Mouse (Mus musculus) megakaryocyte, embryonic 14.5 days (primary cell): ENCODE data around the gene Scarb1. TPM values are rescaled to one million over a fixed set of nuclear protein-coding genes. Genes with fewer than 3 reads are reported as not detected.

Experiments used
- H3K27me3 ChIP-seq: replicated peaks from 2 replicates; pipeline ENCODE3; 2012; ENCODE audit warnings: inconsistent platforms
- H3K36me3 ChIP-seq: replicated peaks from 2 replicates; pipeline ENCODE3; 2012; ENCODE audit warnings: low read length, inconsistent platforms, mixed read lengths
- H3K4me1 ChIP-seq: 2 replicates; pipeline ENCODE4 v1.6.1; 2012; ENCODE audit warnings: inconsistent platforms
- H3K4me3 ChIP-seq: replicated peaks from 2 replicates; pipeline ENCODE3; 2012; ENCODE audit warnings: moderate library complexity, mild to moderate bottlenecking, inconsistent platforms
- H3K9me3 ChIP-seq: 2 replicates; pipeline ENCODE4 v1.6.1; 2012; ENCODE audit warnings: inconsistent platforms
- FLI1 ChIP-seq: IDR thresholded peaks from 2 replicates; pipeline ENCODE4 v1.6.1; 2012; ENCODE audit warnings: low read length, inconsistent platforms, mixed read lengths
- GATA1 ChIP-seq: IDR thresholded peaks from 3 replicates; pipeline ENCODE4 v1.6.1; 2012; ENCODE audit warnings: mixed read lengths, low read length, inconsistent platforms, borderline replicate concordance
- polyA plus RNA-seq: library from polyadenylated mRNA; stranded (reverse); fragments of >175 nt; gene quantifications from 2 replicates; pipeline ENCODE4 v1.2.3, GENCODE M21; 2012; ENCODE audit warnings: low replicate concordance; ENCODE audit not compliant: insufficient read depth

Scarb1 gene
- polyA plus RNA-seq, 1 experiment: 138 TPM

DNA sequence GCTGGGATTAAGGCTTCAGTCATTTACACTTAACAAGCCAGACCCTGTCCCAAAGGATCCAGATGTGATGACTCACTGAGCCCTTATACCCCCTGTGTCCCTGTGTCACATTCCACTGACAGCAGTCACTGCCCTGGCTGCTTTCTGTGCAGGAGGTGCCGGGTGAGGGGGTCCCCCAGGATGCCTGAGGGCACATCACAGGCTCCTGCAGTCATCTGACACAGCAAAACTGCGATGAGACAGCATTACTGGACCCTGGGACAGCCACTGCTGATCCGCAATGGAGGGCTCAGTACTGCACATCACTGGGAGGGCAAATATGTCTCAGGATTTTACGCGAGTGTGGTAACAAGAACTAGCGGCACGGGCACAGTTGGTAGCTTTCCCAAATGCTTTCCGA, 10.2 kb upstream of the Scarb1 start:
- peaks cover 70% of the 10 kb centered on the region for H3K4me1 ChIP-seq
- H3K27me3 ChIP-seq: peaks cover 29% of the 10 kb centered on the region
- peak overlapping the region; percentile 11 for H3K4me3 ChIP-seq
- H3K36me3 ChIP-seq: no peaks in the 10 kb centered on the region
- no peak for TF ChIP-seq FLI1
- TF ChIP-seq GATA1: no peak
- H3K9me3 ChIP-seq: peaks cover 13% of the 10 kb centered on the region

DNA sequence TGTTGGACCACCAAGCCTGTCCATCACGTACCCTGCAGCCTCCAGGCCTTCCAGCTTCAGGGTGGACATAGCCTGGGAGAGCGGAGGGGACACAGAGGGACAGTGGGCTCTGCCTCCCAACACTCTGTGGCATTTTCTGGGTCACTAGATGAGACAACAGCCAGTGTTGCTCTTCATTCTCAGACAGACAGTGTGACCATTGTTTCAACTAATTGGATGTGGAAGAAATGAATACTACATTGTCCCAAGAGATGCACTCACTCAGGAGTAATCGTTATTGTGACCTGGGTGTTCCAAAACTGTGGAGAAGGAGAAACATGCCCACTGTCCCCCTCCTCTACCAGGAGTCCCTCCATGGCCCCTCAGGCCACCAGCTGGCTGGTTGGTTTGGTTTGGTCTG, 8.5 kb upstream of the Scarb1 start:
- Histone ChIP-seq H3K36me3 (peaks cover 3% of the 10 kb centered on the region), H3K27me3 (peaks cover 13% of the 10 kb centered on the region), H3K9me3 (peaks cover 17% of the 10 kb centered on the region), H3K4me1 (peaks cover 76% of the 10 kb centered on the region), H3K4me3 (peak overlapping the region; percentile 4)
- TF ChIP-seq FLI1 (no peak), GATA1 (no peak)

DNA sequence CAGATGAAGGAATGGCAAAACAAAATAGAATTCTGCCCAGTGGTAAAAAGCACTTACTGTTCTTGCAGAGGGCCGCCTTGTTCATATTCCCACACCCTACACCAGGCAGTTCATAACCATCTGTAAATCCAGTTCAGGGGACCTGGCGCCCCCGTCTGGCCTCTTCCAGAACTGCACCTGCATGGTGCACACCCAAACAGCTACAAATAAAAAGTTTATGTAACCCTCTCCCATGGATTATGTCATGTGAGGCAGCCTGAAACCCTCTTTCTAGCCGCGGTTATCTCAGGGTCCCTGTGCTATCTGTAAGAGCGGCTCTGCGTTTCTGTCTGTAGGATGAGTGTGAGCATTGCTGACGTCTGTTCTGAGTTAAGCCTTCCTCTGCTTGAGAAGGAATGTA, 7.6 kb upstream of the Scarb1 start:
- TF ChIP-seq FLI1 (no peak), GATA1 (no peak)
- peaks cover 10% of the 10 kb centered on the region for H3K27me3 ChIP-seq
- H3K4me1 ChIP-seq: peaks cover 82% of the 10 kb centered on the region

DNA sequence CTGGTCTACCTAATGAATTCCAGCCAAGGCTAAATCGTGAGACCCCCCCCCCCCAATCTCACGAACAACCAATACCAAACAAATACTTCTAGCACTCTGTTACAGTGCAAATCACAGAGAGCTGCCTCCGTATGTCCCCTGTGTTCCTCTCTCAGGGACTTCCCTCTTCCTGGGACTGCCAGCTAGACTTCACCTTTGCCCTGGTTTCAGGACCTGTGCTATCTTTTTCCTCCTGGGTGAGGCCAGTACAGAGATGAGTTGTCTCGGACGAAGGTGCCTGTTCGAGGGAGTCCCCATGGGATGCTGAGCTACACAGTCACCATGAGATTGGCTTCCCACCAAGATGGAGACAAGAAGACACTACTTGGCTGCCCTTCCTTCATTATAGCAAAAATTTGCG, 7.2 kb upstream of the Scarb1 start:
- H3K27me3 ChIP-seq: peaks cover 10% of the 10 kb centered on the region
- peaks cover 8% of the 10 kb centered on the region for H3K36me3 ChIP-seq
- H3K4me3 ChIP-seq: peak overlapping the region; percentile 16
- peaks cover 10% of the 10 kb centered on the region for H3K9me3 ChIP-seq
- peaks cover 85% of the 10 kb centered on the region for H3K4me1 ChIP-seq
- no peak for TF ChIP-seq GATA1
- TF ChIP-seq FLI1: no peak

More for the DNA sequence above, 7.6 kb upstream of the Scarb1 start:
- H3K9me3 ChIP-seq: peaks cover 15% of the 10 kb centered on the region
- H3K4me3 ChIP-seq: no peak overlapping the region
- H3K36me3 ChIP-seq: peaks cover 8% of the 10 kb centered on the region

DNA sequence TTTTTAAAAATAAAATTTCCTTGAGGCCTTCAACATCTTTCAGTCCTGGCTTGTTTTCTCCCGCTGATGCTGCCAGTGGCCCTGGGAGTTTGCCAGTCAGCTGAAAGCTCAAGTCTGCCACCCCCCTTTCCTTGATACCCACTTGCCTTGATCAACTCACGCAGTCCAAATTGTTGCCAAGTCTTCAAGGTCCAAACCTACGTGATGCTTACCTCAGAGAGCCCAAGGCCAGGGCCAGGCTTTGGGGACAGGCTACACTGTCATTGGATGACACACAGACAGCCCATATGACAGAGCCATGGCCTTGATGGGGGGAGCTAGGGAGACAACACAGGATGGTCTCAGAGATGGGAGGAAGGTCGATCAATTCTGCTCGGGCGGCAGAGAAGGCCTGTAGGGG, 3.4 kb upstream of the Scarb1 start:
- TF ChIP-seq GATA1 (no peak), FLI1 (no peak)
- H3K4me1 ChIP-seq: peaks cover 78% of the 10 kb centered on the region
- H3K4me3 ChIP-seq: no peak overlapping the region
- peaks cover 2% of the 10 kb centered on the region for H3K27me3 ChIP-seq
- peaks cover 8% of the 10 kb centered on the region for H3K36me3 ChIP-seq
- peaks cover 6% of the 10 kb centered on the region for H3K9me3 ChIP-seq

DNA sequence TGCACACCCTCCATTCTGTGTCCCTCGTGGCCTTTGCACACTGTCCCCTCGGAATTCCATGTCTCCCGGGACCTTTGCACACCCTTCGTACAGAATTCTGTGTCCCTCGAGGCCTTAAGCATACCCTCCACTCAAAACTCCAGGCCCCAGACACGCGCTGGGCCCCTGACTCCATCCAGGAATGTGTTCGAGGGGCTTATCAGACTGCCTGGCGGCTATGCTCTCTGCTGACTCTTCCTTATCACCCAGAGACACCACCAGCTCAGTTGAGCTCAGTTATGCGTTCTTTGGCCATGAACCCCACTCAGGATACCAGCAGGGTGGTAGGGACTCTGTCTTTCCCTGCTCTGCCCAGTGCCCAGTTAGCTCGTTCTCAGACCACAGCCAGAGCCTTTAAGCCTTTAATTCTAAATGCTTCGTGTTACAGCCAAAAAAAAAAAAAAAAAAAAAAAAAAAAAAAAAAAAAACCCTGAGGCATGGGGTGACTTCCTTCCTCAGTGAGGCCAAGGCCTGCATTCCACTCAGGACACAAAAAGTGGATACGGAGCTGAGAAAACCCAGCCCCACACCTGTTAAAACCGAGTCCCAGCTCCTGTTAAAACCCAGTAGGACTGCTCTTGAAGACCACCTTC, 681 bp upstream of the Scarb1 start:
- H3K4me3 ChIP-seq: peak overlapping the region; percentile 100
- no peak for TF ChIP-seq FLI1
- TF ChIP-seq GATA1: no peak
- peaks cover 24% of the 10 kb centered on the region for H3K36me3 ChIP-seq
- no peaks in the 10 kb centered on the region for H3K27me3 ChIP-seq
- H3K9me3 ChIP-seq: peaks cover 6% of the 10 kb centered on the region
- H3K4me1 ChIP-seq: peaks cover 84% of the 10 kb centered on the region

DNA sequence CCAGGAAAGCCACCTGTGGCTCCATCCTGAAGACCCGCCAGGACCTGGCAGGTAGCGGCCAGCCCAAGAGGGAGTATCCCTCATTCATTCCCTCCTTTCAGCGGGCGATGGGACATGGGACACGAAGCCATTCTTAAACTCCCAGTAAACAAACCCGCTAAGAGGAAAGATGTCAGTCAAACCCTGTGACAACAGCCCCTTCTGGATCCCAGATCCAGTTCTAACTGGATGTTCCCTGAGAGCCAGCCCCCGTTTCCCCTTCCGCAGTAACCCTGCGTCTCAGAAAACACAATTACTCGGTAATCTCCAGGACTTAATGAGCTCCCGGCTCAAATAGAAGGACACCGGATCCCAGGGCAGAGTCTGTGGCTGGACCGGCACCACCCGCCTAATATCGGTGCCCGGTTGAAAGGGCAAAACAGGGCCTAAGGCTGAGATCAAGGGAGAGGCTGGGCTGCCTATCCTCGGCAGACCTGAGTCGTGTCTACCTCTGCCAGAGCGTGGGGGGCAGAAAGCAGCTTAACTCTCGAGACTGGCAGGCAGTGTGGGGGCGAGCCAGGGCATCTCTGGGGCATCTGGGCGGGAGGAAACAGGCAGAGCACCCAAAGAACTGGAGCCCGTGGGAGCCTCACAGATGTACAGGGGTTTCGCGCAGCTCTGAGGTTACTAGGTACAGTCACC, 903 bp downstream of the Scarb1 start:
- peaks cover 6% of the 10 kb centered on the region for H3K9me3 ChIP-seq
- H3K4me1 ChIP-seq: peaks cover 82% of the 10 kb centered on the region
- H3K27me3 ChIP-seq: no peaks in the 10 kb centered on the region
- H3K4me3 ChIP-seq: peak overlapping the region; percentile 100
- no peak for TF ChIP-seq FLI1
- no peak for TF ChIP-seq GATA1
- H3K36me3 ChIP-seq: peaks cover 37% of the 10 kb centered on the region

DNA sequence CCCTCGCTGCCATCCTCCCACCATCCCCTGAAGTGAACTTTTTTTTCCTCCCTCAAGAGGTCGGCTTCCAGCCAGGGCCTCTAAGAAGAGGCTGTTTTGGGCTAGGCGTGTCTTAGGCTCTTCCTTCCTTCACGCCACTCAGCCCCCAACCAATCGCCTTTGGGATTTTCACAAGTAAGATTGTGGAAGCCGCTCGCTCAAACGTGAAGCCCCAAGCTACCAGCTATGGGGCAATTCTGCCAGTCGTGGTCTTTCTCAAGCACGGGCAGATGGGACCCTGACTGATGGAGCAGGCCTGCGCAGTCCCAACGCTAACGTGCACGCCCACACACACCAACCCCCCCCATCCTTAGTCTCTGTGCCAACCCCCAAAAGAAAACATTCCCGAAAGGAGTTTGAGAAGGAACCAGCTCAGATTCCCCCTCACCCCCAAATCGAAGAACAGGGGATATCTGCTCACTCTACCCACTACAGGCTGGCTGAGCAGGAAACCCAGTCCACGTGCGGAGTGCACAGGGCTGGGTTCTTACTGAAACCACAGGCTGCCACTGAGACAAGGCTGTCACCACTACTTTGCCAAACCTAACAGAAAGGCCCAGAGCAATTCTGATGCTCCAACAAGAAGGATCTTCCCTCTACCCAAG, 1.7 kb downstream of the Scarb1 start:
- Histone ChIP-seq H3K4me3 (peak overlapping the region; percentile 100), H3K9me3 (peaks cover under 1% of the 10 kb centered on the region; the same call in 1 of the 2 replicates), H3K36me3 (peaks cover 40% of the 10 kb centered on the region), H3K27me3 (no peaks in the 10 kb centered on the region), H3K4me1 (peaks cover 82% of the 10 kb centered on the region)
- TF ChIP-seq FLI1: no peak
- TF ChIP-seq GATA1: no peak

DNA sequence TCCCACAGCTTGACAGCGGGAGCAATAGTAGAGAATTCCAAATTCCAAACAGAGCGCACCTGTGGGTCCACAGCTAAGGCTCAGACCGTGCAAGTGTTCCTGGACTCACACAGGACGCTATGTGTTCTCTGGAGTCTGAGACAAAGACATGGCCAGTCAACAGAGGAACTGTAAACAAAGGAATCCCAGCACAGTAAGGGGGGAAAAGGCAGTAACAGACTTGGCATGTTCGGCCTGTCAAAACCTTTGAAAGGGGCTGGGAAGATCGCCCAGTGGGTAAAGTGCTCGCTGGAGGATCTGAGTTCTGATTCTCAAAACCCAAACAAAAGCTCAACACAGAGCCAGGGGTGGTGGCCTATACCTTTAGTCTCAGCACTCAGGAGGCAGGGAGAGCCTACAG, 3.4 kb downstream of the Scarb1 start:
- no peaks in the 10 kb centered on the region for H3K9me3 ChIP-seq
- peak overlapping the region; percentile 1 for H3K4me3 ChIP-seq
- H3K36me3 ChIP-seq: peaks cover 52% of the 10 kb centered on the region
- no peaks in the 10 kb centered on the region for H3K27me3 ChIP-seq
- TF ChIP-seq FLI1: no peak
- H3K4me1 ChIP-seq: peaks cover 86% of the 10 kb centered on the region

DNA sequence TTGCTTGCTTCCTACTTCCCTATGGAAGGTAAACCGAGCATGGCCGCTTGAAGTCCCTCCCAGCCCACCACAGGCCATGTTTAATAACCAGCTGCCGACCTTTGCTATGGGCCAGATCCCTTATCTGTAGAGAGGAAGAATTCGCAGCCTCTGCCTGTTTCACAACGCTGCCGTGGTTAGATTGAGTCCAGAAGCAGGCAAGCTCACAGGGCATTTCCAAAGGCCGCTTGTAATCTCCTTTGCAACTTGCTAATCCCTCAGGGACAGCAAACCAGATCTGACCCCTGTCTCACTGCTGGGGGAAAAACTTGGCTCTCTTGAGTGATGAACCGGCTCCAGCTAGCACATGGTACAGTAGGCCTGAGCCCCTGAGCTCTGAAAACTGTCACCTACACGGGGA, 3.9 kb downstream of the Scarb1 start:
- Histone ChIP-seq H3K27me3 (no peaks in the 10 kb centered on the region), H3K4me1 (peaks cover 86% of the 10 kb centered on the region), H3K36me3 (peaks cover 56% of the 10 kb centered on the region), H3K9me3 (no peaks in the 10 kb centered on the region), H3K4me3 (no peak overlapping the region)
- TF ChIP-seq GATA1: no peak
- TF ChIP-seq FLI1: no peak
